Mouse (Mus musculus) gastrocnemius, postnatal 10 days (tissue): ENCODE data around the gene Ncoa5. TPM values are rescaled to one million over a fixed set of nuclear protein-coding genes. Genes with fewer than 3 reads are reported as not detected.

Source experiments
- DNase-seq: peaks from one replicate; pipeline ENCODE4 v3.0.0; 2021; ENCODE audit warnings: mixed read lengths
- long read RNA-seq, 2 experiments: library from polyadenylated mRNA; stranded (forward); transcript quantifications; one replicate each; pipeline ENCODE4 v2.0.0; 2021
- total RNA-seq, 2 experiments: library from RNA; stranded (reverse); gene quantifications; 2 replicates each; pipeline ENCODE4 v1.2.3; 2021

Ncoa5 gene
- total RNA-seq: 10 to 100 TPM; 13.4 to 20.4 TPM
- long read RNA-seq, experiment 1, transcript Ncoa5-201 (8 exons, 3,179 nt): major isoform, 9 of 23 reads
- long read RNA-seq, experiment 1, partial matches to known transcripts: 8 of 23 reads
- long read RNA-seq, experiment 1, other reads (novel, unspliced or antisense): 2 of 23 reads
- long read RNA-seq, experiment 2, partial matches to known transcripts: 2 of 8 reads
- long read RNA-seq, experiment 2, other reads (novel, unspliced or antisense): 2 of 8 reads

DNA sequence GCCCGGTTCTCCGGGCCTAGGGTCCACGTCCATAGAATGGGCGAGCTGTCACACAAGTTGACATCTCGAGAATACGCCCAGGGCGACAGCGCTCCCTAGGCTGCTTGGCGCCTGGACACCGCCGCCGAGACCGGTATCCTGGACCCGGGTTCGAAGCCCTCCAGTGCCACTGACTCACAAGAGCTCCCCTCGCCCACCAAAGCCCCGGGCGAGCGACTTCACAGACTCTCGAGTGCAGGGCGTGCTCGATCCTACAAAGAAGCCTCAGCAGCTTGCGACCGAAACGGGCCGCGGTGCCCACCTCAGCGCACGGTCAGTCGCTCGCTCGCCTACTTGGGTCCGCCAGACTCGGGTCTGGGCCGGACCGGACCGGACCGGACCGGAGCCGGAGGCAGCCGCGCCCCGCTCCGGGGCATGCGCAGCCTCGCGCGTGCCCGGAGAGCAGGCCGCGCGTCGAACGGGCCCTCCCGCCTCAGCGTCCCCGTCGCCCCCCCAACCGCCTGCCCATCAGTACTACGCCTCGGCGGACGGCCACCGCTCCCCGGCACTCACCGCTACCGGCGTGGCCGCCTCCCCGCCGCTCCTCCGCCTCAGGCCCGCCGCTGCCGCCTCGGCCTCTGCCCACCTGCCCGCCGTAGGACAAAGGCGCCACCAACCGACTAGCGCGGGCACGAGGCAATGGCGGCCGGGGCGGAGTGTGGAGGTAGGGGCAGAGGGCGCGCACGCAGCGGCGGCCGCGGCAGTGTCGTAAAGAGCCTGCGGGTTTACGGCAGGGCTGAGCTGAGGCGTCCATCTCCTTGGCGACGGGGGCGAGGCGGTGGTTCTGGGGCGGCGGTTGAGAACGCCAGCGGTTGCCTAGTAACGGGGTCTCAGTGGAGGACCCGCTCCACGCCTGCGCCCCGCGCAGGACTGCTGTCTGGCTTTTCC lies at the start of gene Ncoa5:
Gene Ncoa5 (minus strand): TSS at position 737 of the 927 bp plus-strand sequence.
- peak; percentile 96 for DNase-seq

DNA sequence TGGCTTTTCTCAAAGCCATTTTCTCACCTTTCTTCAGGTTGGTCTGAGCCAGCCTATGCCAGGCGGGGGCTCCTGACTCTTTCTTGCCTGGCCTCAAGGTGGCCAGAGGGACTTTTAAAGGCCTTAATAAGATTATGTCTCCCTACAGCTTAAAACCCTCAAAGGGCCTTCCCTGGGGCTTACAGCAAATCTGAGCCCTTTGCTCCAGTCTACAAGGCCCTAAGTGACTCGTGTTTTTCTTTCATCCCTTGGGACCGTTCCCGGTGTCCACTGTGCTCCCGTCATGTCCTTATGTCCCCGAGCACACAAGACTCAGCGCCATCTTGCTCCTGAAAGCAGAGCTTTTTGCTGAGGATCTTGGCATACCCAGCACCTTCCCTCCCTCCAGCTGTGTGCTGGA lies 46.6 kb upstream of the Ncoa5 start:
- no peak for DNase-seq

DNA sequence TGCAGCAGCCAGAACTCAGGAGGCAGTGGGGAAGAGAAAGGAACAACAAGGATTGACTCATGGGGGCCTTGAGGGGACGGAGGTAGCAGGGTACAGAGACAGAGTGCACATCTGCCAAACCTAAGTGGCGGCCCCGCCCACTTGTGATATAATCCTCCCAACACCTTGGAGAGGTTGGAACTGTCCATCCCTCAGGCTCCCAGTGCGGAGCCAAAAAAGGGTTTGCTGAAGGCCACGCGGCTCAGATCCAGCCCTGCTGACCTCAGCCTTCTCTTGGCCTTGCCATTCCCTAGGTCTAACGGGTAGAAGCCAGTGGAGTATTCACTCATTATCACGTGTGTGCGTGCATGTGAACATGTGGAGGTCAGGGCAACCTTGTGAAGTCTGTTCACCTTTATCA lies 46.0 kb upstream of the Ncoa5 start:
- DNase-seq: no peak

DNA sequence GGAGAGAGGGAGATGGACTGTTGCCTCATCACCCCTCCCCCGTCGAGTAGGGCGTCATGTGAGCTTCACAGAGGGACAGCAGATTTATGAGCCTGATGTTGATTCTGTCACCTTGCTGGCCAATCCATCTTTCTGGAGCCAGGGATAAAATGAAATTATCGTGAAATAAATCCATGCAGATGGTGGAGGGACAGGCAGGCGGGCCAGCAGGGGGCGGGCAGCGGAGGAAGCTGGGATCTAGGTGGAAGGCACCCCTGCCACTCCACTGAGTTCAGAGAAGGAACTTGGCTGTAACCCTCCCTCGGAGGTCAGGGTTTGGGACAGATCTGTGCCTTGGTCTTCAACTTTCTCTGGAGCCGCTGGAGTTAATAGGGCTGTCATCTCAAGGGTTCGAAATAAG lies 43.9 kb upstream of the Ncoa5 start:
- peak; percentile 26 for DNase-seq

DNA sequence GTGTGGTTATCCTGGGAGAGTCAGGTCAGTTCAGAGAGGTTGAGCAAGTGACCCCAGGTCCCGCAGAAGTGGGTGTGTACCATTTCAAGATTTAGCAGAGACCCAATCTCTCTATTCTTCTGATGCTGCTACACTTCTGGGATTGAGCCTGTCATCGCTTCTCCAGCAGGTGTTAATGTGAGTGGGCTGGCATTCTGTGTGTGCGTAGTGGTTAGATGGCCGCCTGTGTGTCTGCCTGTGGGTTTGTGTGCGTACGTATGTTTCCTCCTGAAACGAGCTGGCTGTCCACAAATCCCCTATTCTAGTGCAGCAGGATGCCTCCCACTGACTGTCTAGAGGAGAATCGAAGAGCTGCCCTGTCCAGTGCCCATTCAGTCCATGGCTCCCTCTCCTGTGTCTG lies 43.4 kb upstream of the Ncoa5 start:
- DNase-seq: no peak

DNA sequence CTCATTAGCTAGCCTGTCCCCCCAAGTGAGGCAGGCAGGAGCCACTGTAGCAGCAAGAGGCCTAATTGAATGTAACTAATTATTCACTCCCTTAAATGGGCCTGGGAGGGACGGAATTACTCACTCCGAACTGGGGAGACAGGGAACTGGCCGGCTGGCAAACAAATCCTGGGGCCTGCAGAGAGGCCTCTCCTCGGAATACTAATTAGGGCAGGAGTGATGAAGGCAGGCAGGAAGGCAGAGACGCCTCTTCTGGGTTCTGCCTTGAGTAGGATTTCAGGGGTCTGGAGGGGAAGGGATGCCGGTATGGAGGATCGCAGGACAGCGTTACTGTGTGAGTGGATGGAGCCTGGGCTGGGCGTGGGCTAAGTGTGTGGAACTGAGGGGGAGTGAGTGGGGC lies 42.4 kb upstream of the Ncoa5 start:
- DNase-seq: no peak

DNA sequence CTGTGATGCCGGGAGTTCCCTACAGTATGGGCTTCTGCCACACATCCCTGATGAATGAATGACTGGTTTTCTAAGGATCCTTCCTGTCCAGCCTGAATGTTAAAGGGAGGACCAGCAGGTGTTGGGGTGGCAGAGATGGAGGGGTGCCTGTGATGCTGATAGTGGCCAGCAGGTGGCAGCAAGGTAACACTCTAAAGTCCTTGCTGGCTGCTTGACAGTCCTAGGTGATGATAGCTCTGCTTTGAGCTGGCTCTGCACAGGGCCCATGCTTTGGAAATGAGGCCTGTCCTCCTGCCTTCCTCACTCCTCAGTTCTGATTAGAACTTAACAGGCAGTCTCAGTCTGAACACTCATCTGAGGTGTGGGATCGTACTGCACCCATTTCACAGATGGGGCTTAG lies 40.3 kb upstream of the Ncoa5 start:
- peak; percentile 77 for DNase-seq

DNA sequence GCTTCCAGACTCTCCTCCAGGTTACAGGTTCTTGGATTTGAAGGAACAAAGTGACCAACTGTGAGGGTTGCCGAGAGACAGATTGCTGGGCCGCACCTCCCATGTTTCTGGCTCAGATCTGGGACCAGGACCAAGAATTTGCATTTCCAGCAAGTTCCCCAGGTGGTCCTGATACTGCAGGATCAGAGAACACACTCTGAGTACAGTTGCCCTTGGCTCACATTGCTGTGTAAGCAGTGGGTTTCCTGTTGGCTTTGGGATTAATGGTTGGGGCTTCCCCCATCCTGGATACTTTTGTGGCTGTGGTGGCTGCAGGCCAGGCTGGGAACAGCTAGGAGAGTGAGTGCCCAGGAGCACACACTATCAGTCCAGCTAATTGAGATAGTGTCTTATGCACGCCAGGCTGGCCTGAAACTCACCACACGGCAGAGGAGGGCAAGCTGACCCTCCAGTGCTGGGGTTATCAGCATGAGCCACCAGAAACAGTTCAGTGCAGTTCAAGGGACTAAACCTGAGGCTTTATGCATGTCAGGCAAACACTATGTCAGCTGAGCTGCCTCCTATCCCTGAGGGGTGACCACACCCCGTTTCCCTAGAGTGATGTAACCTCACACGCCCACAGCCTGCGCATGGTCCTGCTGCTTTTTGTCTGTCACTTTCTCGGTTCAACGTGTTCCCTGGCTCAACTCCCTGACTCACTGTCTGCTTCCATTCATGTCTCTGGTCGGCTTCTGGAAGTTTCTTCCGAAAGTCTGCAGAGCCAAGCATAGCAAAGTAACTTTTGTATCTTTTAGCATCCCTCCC lies 39.6 kb upstream of the Ncoa5 start:
- no peak for DNase-seq

DNA sequence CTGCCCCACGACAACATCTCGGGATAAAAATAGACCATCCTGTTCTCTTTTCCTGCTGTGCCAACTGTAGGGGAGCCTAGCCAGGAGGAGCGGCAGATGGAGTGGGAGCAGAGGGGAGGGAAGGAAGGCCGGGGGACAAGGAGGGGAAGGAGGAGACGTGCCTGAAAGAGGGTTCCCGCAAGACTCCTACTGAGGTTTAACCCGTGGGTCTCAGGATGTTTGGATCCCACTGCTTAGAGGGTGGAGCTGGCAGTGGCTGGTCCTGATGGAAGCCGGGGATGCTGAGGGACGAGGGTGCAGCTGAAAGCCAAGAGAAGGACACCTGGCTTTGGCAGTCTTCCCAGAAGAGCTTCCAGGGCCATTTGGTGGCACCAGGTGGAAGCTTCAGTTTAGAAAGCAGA lies 38.7 kb upstream of the Ncoa5 start:
- DNase-seq: no peak

DNA sequence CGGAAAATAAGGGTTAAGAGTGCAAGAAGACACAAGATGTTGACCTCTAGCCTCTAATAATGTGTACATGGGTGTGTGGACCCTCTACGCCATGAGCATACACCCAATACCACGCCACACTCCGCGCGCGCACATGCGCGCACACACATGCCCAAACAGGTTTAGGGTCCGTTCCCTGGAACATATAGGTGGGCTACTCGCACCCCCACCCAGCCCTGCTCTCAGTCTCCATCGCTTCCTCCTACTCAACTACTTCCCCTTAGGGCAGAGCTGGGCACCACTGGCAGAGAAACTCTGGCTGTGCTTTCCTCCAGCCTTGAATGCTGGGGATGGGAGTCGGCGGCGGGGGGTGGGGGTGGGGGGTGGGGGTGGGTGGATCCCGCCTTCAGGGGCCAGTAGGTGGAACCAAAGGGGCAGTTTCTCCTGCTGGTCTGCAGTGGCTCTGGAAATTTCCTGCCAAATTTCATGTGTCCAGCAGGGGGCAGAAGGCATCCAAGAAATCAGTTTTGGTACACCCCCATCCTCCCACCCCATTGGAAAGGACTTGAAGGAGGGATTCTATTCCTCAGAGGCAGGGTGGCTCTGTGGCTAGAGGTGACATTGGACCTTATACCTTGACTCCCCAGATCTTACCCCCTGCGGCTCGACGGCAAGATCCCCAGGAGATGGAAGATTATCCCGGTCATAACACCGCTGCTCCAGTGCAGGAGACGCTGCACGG lies 35.6 kb upstream of the Ncoa5 start:
- peak; percentile 54 for DNase-seq

DNA sequence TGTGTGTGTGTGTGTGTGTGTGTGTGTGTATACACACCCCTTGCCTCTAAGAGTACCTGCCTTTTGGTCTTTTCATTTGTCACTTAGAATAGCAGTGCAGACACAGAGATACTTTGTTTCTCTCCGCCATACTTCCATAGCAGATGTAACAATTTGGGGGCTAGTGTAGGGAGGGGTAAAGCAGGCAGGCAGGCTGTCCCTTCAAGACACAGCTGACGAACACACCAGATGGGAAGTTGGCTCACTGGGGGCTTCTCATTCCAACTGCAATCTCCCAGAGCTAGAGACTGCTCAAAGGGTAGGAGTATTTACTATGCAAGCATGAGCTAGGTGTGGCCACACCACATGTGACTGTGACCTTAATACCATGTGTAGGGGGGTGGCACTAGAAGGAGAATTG lies 34.1 kb upstream of the Ncoa5 start:
- no peak for DNase-seq

DNA sequence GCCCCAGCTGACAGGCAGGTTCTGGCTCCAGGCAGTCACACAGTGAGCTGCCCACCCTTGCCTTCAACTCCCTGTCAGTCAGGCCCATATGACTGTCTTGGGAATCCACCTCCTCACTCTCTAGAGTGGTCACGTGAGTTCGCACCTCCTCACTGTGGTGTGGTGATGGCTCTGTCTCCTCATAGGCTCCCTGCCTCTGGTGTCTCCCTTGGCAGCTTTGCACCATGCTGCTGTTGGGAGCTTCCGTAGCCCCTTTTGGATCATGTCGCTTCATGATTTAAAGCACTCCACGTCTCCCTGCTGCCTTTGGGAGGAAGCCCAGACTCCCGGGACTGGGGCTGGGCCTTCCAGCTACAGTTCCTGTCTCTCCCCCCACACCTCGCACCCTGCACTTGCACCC lies 29.8 kb upstream of the Ncoa5 start:
- DNase-seq: no peak

DNA sequence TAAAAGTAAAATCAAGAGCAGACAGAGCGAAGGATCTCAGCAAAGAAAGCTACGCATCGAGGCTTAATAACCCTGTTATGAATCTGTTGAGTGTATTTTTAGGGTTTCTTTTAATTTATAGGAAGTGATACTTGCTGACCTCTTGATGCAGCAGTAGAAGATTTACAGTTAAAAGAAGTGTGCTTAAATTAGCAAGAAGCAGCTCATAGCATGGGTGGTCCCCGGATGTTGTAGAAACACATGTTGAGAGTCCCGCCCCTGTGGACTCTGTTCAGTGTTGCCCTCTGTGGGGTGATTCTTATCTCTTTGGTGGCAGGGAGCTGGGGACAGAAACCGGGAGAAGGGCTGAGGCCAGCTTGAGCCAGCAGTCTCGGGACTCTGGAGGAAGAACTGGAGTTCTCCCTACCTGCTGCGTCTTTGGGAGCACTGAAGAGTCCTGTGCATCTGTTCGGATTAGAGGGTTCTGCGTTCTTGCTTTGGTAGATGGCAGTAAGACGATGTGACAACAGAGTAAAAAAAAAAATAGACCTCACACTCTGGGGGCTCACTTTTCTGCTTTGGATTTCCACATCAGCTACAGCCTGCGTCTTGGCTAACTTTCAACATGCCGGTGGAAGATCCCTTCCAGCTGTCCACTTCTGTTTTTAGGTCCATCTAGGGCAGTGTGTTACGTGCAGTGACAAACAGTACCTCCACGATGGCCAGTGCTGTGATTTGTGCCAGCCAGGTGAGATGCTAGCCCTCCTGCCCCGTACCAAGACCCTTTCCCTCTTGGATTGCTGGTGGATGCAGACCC lies 27.2 kb upstream of the Ncoa5 start:
- DNase-seq: no peak

DNA sequence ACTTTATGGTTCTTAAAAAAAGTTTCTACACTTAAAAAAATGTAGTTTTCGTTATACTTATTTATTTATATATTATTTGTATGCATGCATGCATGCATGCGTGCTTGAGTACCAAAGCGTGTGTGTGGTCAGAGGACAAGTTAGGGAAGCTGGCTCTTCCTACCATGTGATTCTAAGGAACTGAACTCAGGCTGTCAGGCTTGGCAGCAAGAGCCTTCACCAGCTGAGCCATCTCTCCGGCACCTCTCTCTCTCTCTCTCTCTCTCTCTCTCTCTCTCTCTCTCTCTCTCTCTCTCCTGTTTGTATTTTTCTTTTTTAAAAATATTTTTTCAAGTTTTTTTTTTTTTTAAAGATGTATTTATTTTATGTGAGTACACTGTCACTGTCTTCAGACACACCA lies 25.3 kb upstream of the Ncoa5 start:
- DNase-seq: no peak

DNA sequence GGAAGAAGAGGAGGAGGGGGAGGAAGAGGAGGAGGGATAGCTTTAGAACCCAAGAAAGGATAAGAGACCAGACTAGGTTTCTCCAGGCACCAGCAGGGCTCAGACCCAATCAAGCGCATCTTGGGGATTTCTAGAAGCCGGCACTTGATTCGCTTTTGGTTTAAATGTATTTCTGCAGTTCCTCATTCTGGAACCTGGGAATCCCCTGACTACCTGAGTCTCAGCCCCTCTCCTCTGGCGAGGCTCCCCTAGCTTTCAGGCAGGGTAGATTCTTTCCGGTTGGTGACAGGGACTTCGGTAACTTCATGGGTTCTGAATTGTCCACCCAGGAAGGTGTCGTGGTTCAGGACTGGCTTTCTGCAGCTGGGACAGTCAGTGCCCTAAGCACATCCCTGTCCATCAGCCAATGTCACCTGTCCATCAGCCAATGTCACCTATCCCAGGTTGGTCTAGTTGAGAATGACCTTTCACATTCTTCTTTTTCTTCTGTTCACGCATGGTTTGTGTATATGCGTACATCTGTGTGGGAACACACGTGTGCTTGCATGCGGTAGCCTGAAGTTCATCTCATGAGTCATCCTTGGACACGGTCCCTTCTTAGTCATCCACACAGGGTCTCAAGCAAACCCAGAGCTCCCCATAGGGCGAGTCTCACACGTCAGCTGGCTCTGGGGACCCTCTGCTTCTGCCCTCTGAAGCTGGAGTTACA lies 21.9 kb upstream of the Ncoa5 start:
- no peak for DNase-seq

DNA sequence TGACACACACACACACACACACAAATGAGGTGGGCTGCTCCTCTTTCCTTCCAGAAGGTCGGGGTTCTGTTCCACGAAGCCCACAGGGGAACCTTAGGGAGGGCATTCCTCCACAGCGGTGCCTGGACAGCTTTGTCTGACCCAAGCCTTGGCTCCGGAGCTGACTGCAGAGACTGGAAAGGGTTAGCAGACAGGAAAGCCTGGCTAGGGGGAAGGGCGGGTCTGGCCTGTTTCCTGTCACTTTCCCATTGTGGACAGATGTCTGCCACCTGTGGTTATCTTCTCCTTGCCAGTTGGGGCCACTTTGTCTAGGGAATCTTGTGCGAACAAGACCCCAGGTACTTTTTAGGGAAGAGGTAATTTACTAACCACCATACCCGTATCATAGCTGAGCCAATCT lies 21.2 kb upstream of the Ncoa5 start:
- DNase-seq: no peak

DNA sequence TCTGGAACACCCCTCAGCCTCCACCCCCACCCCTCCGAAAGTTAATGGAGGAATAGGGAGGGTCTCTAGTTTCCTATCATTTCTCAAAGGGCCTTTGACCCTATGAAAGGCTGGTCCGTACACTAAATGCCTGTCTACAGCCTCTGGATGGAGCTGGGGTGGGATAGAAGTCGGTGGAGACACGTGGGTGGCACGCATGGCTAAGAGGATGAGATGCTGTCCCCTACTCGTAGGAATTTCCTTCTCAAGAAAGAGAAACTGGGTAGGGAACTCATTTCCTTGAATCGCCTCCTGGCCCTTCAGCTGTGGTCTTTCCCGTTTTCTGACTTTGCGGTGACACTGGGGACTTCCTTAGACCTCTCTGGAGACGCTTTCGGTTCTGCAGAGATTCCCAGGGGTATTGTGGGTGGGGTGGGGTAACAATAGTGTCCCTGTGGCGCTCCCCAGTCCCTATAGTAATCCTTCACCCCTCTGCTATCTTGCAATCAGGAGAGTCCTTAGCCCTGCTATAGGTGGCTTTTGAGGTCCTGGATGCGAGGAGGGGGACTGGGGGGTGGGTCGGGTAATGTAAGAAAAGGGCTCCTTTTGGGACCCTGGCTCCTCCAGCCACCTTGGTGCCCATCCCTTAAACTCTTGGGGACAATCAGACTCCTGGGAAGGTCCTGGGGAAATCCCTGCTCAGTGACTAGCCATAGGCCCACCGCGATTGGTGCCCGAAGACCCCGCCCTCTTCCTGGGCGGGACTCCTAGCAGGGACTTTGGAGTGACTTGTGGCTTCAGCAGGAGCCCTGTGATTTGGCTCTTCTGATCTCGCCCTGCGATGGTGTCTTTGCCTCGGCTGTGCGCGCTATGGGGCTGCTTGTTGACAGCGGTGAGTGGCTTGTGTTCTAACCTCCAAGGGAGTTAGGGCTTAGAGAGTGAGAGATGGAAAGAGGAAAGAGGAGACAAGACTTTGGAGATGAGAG lies 20.5 kb upstream of the Ncoa5 start, which contains the start of gene Cd40:
Gene Cd40 (plus strand): TSS at position 740 of the 965 bp plus-strand sequence.
- peak; percentile 44 for DNase-seq

DNA sequence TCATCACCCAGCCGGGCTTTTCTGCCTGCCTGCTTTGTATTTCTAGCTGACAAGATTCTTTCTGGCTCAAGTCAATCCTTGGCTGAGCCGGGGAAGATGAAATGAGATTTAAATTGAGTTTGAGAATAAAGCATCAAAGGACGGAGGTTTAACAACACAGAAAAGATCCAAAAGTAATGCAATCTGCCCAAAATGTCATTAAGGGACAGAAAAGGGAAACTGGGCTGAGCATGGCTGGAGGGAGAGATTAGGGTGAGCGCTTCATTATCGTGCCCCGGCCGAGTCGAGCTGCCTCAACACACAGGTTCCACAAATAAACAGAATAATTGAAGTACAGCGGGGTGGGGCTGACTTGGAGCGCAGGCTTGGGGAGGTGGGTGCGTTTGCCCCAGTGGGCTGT lies 16.9 kb upstream of the Ncoa5 start:
- no peak for DNase-seq

DNA sequence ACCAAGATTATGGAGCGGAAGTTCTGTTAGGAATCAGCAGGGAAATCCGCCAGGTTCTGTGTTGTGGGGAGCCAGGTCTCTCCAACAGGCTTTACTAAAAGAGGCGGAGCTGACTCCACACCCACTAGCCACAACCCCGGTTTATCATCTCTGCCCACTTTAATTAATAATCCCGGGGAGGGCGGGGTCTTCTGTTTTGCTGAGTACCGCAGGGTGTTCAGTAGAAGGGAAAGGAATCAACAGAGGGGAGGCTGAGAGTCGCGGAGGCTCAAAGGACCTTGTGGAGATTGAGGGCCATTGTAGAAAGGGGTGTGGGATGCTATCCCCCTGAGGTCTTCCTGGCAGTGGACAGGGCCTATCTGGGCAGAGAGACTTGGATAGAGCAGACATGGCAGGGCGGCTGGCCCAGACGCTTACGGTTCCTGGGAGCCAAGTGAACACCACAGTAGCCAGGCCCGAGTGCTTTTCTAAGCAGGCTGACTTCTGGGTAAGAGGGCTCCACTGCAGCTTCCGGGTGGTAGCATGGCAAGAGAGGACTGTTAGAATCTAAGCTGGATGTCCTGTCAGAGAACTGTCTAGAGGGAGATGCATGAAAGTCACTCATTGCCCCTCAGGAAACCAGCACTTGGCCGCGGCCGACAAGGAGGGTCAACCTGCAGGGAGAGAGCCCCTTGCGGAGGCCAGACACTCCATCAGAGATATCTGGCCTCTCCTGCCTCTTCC lies 16.3 kb upstream of the Ncoa5 start:
- DNase-seq: no peak
